In the genomic region with DNA sequence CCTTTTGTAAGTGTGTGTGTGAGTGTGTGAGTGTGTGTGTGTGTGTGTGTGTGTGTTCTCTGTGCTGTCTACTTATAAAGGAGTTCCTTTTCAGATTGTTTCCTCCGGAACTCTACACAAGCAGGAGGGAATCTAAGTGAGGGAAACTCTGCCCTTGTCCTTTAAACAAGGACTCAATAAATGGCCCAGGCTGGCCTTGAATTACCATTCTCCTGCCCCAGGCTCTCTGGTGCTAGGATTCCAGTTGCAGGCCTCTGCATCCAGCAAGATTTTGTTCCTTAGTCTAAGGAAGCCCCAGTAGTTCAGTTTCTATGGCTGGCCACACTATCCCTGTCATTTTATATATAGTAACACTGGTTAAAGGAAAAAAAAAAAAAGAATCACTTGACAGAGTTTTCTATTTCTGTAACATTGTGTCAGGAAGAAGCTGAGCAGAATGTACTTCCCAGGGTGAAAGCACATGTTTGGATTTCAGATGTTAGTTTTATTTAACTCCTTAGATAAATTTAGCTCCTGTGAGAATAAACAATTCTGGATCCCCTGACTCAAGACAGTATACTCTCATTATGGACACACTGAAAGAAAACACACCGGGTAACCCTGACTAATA, we compare ENCODE assay signal across 8 mouse cellular contexts. TPM values are rescaled to one million over a fixed set of nuclear protein-coding genes. Genes with fewer than 3 reads are reported as not detected.
A peak's percentile ranks its signal among the peaks of the same experiment; 100 is the strongest.
DNase-seq lines count a peak whose midpoint lies in the region; ATAC-seq and TF ChIP-seq lines count a peak whose summit lies in the region.

No protein-coding gene starts in this region.

- no peak for DNase-seq in MEL (ENCODE audit: low read depth, low spot score)
- DNase-seq in liver, embryonic 14.5 days (ENCODE audit: low read depth in 3 of 3, low spot score in 3 of 3) = no peak
- DNase-seq in yolk sac, embryonic 10.5 days (ENCODE audit: low spot score) = no peak
- no peak for DNase-seq in MN1 (ENCODE audit: low spot score)
- DNase-seq in frontal cortex, postnatal 14 days (ENCODE audit: low spot score in 2 of 2) = no peak
- DNase-seq in kidney, postnatal 25 days = no peak

- TF ChIP-seq CTCF in E14TG2a.4 (conservative IDR thresholded peaks at IDR 0.05; ENCODE audit: low read length) = no peak
- TF ChIP-seq CTCF in MEL (IDR thresholded peaks at IDR 0.05 in 2 of 3, conservative IDR thresholded peaks at IDR 0.05 in 1 of 3; ENCODE audit: control insufficient read depth in 1 of 3, insufficient read depth in 1 of 3, low read depth in 2 of 3, low read length in 3 of 3, poor library complexity in 1 of 3, severe bottlenecking in 1 of 3) = no peak
- no peak for TF ChIP-seq CTCF in liver, embryonic 14.5 days (IDR thresholded peaks at IDR 0.05; ENCODE audit: low read depth)

- 41% methylated on average over 2 of the region's 2 CpGs for WGBS in heart, embryonic 11.5 days (ENCODE audit: insufficient replicate concordance)
- 27% methylated on average over 2 of the region's 2 CpGs for WGBS in liver, embryonic 14.5 days (ENCODE audit: insufficient replicate concordance)

- no peaks in the 10 kb centered on the region; the same call in 1 of the 2 replicates for H3K79me2 ChIP-seq in MEL (ENCODE audit: control insufficient read depth, insufficient read depth, low read length, poor library complexity)

- peaks cover 26% of the 10 kb centered on the region; the same call in 1 of the 2 replicates for H3K27me3 ChIP-seq in E14TG2a.4 (ENCODE audit: insufficient read depth, low read length)
- peaks cover 0 to 3% of the 10 kb centered on the region in 2 experiments; a peak in 3 of 4 replicates for H3K27me3 ChIP-seq in MEL (ENCODE audit: control insufficient read depth in 1 of 2, insufficient read depth in 2 of 2, low read length in 2 of 2)
- no peaks in the 10 kb centered on the region for H3K27me3 ChIP-seq in heart, embryonic 11.5 days (ENCODE audit: control insufficient read depth, insufficient read depth, low read length)
- H3K27me3 ChIP-seq in liver, embryonic 14.5 days (ENCODE audit: control insufficient read depth, insufficient read depth, low read length) = peaks cover 6% of the 10 kb centered on the region

- H3K9me3 ChIP-seq in E14TG2a.4 (ENCODE audit: low read length) (no peaks in the 10 kb centered on the region), MEL (replicated peaks; ENCODE audit: insufficient read depth, low read length) (no peaks in the 10 kb centered on the region)
- no peaks in the 10 kb centered on the region for H3K9me3 ChIP-seq in heart, embryonic 11.5 days (replicated peaks; ENCODE audit: control insufficient read depth, low read length)
- no peaks in the 10 kb centered on the region for H3K9me3 ChIP-seq in liver, embryonic 14.5 days (ENCODE audit: control insufficient read depth, low read length)

- H3K4me1 ChIP-seq in E14TG2a.4 (replicated peaks; ENCODE audit: low read depth, low read length) (peaks cover 19% of the 10 kb centered on the region), MEL (ENCODE audit: control insufficient read depth in 1 of 2, insufficient read depth in 2 of 2, low read length in 2 of 2) (peaks cover 0 to 2% of the 10 kb centered on the region in 2 experiments; a peak in 2 of 4 replicates)
- no peaks in the 10 kb centered on the region for H3K4me1 ChIP-seq in heart, embryonic 11.5 days (ENCODE audit: control insufficient read depth, insufficient read depth, low read length)
- H3K4me1 ChIP-seq in liver, embryonic 14.5 days (replicated peaks; ENCODE audit: control insufficient read depth in 2 of 2, insufficient read depth in 2 of 2, low read length in 1 of 2) = peaks cover 43 to 47% of the 10 kb centered on the region in 2 experiments

- H3K4me3 ChIP-seq in E14TG2a.4 (replicated peaks; ENCODE audit: low read length) (peak overlapping the region; percentile 89), MEL (ENCODE audit: control insufficient read depth in 1 of 2, insufficient read depth in 1 of 2, low read depth in 2 of 2, low read length in 2 of 2) (peak overlapping the region; percentile 60 to 89)
- peak overlapping the region; percentile 74 for H3K4me3 ChIP-seq in heart, embryonic 11.5 days (ENCODE audit: low read depth, low read length)
- H3K4me3 ChIP-seq in liver, embryonic 14.5 days (ENCODE audit: insufficient read depth in 1 of 2, low read depth in 2 of 2, low read length in 2 of 2) = peak overlapping the region; percentile 81 to 93

- TF ChIP-seq EP300 in MEL (IDR thresholded peaks at IDR 0.05; ENCODE audit: low read depth in 1 of 2, low read length in 2 of 2) = no peak
- no peak for TF ChIP-seq EP300 in liver, embryonic 14.5 days (IDR thresholded peaks at IDR 0.05; ENCODE audit: low read depth)

- TF ChIP-seq POLR2A in MEL (IDR thresholded peaks at IDR 0.05; ENCODE audit: control insufficient read depth in 1 of 2, insufficient read depth in 1 of 2, low read depth in 1 of 2, low read length in 2 of 2, poor library complexity in 1 of 2) = no peak

- peak overlapping the region; percentile 66 for H3K9ac ChIP-seq in MEL (ENCODE audit: control insufficient read depth, low read depth, low read length, poor library complexity, severe bottlenecking)
- H3K9ac ChIP-seq in heart, embryonic 11.5 days (ENCODE audit: low read depth, low read length) = peak overlapping the region; percentile 91
- peak overlapping the region; percentile 89 for H3K9ac ChIP-seq in liver, embryonic 14.5 days (replicated peaks)

- no peaks in the 10 kb centered on the region for H3K36me3 ChIP-seq in E14TG2a.4 (ENCODE audit: insufficient read depth, low read length)
- peaks cover 0 to 6% of the 10 kb centered on the region in 2 experiments; a peak in 2 of 4 replicates for H3K36me3 ChIP-seq in MEL (ENCODE audit: control insufficient read depth in 1 of 2, insufficient read depth in 2 of 2, low read length in 2 of 2)
- H3K36me3 ChIP-seq in heart, embryonic 11.5 days (ENCODE audit: control insufficient read depth, insufficient read depth, low read length) = no peaks in the 10 kb centered on the region
- peaks cover 29% of the 10 kb centered on the region for H3K36me3 ChIP-seq in liver, embryonic 14.5 days (replicated peaks; ENCODE audit: control insufficient read depth, insufficient read depth, low read depth)

- peak overlapping the region; percentile 85 for H3K27ac ChIP-seq in MEL (ENCODE audit: control insufficient read depth, low read depth, low read length)
- peak overlapping the region; percentile 75 for H3K27ac ChIP-seq in heart, embryonic 11.5 days (ENCODE audit: low read depth, low read length)
- peak overlapping the region; percentile 68 for H3K27ac ChIP-seq in liver, embryonic 14.5 days

- ATAC-seq in heart, embryonic 11.5 days (replicated peaks; ENCODE audit: insufficient number of reproducible peaks, low FRiP score, low TSS enrichment) = no peak
- no peak for ATAC-seq in liver, embryonic 14.5 days (ENCODE audit: insufficient read depth)

- TF ChIP-seq RAD21 in MEL (IDR thresholded peaks at IDR 0.05; ENCODE audit: low read depth, low read length) = no peak

- peak overlapping the region; percentile 84 for H3K4me2 ChIP-seq in heart, embryonic 11.5 days
- H3K4me2 ChIP-seq in liver, embryonic 14.5 days (ENCODE audit: low read depth) = peak overlapping the region; percentile 81

TF ChIP-seq in MEL, 35 proteins besides CTCF, POLR2A, EP300 and RAD21:
- no peak for TF ChIP-seq RCOR1 (IDR thresholded peaks at IDR 0.05; ENCODE audit: low read depth, low read length)
- 0 out of 2 replicates have a peak, but pooled peaks have one; percentile 14 for TF ChIP-seq MYC (IDR thresholded peaks at IDR 0.05; ENCODE audit: low read depth, low read length)
- TF ChIP-seq SMC3 (IDR thresholded peaks at IDR 0.05; ENCODE audit: low read depth, low read length) = no peak

RNA-seq across cellular contexts. Expression of gene Mgst3, which starts 1.5 kb away (rescaled TPM):
- total RNA-seq in MEL (2012; rRNA removed) = 16.5 and 17.0 TPM in 2 replicates
- polyA plus RNA-seq in MEL (2012; ENCODE audit: insufficient read depth in 1 of 2, insufficient read length in 2 of 2, low read depth in 1 of 2, low replicate concordance in 2 of 2, missing spikeins in 1 of 2) = 10 to 100 TPM in 1 of 2 experiments, not detected in 1; 33.2 TPM
- polyA plus RNA-seq in heart, embryonic 11.5 days (2014; fragmentation: Nextera tagmentation; extraction: Ambion mirVana) = 179 and 182 TPM in 2 replicates
- polyA plus RNA-seq in liver, embryonic 14.5 days (2012; rRNA removed) = 330 and 468 TPM in 2 replicates
- polyA plus RNA-seq in liver, embryonic 14.5 days (2014; fragmentation: Nextera tagmentation; extraction: Ambion mirVana) = 596 and 611 TPM in 2 replicates

RNA-seq across cellular contexts. Expression of gene Aldh9a1, which starts 42.3 kb away (rescaled TPM):
- total RNA-seq in MEL (2012; rRNA removed) = 14.3 and 16.2 TPM in 2 replicates
- polyA plus RNA-seq in MEL (2012; ENCODE audit: insufficient read depth in 1 of 2, insufficient read length in 2 of 2, low read depth in 1 of 2, low replicate concordance in 2 of 2, missing spikeins in 1 of 2) = 10 to 100 TPM in 1 of 2 experiments, not detected in 1; 78.2 TPM
- 35.6 and 35.7 TPM in 2 replicates for polyA plus RNA-seq in heart, embryonic 11.5 days (2014; fragmentation: Nextera tagmentation; extraction: Ambion mirVana)
- polyA plus RNA-seq in liver, embryonic 14.5 days (2012; rRNA removed) = 21.9 and 28.1 TPM in 2 replicates
- 52.5 and 59.9 TPM in 2 replicates for polyA plus RNA-seq in liver, embryonic 14.5 days (2014; fragmentation: Nextera tagmentation; extraction: Ambion mirVana)
